Mouse (Mus musculus): ENCODE results near the gene Brinp2. TPM values are rescaled to one million over a fixed set of nuclear protein-coding genes. Genes with fewer than 3 reads are reported as not detected.

Brinp2 gene
- polyA plus RNA-seq, 1 experiment from 2014 or later = 0.02 TPM

- no peaks in the 10 kb centered on the region for H3K4me1 ChIP-seq (ENCODE audit: insufficient read depth, low read depth, low read length)
- H3K27me3 ChIP-seq (replicated peaks; ENCODE audit: insufficient read depth, low read length) = no peaks in the 10 kb centered on the region
- no peak overlapping the region for H3K27ac ChIP-seq (ENCODE audit: low read length)
- H3K4me2 ChIP-seq (replicated peaks; ENCODE audit: low read depth, low read length) = no peak overlapping the region
- H3K9me3 ChIP-seq (ENCODE audit: low read length) = no peaks in the 10 kb centered on the region
- 71% methylated on average over 2 of the region's 2 CpGs for WGBS
- no peak overlapping the region for H3K4me3 ChIP-seq (ENCODE audit: low read depth, low read length)
- H3K36me3 ChIP-seq (ENCODE audit: insufficient read depth, low read length) = no peaks in the 10 kb centered on the region
- ATAC-seq = no peak
- H3K9ac ChIP-seq (replicated peaks; ENCODE audit: low read depth) = no peak overlapping the region
- no peak for TF ChIP-seq CTCF (IDR thresholded peaks at IDR 0.05)
- no peak for TF ChIP-seq EP300 (IDR thresholded peaks at IDR 0.05)
- no peak for DNase-seq (ENCODE audit: low spot score)
Observed at GRCm38 (mm10) chr1:158239841-158240240, 116.3 kb downstream of the Brinp2 start.

DNA sequence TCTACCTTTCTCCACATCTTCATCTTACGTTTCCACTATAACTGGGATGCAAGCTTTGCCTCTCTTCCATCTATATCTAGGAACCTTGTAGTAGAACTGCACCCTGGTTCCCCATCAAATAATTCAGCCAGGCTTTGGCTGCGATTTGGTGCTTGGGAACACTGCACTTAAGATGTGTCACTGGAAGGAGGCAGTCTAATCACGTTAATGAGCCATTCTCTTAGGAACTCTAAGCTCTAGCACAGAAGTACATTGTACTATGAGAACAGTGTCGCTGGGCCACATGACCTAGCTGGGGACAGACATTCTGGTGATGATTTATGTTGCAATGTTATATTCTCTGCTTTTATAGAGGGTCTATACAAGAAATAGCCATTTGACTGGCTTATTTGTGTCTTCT lies 117.4 kb downstream of the Brinp2 start:
- DNase-seq (ENCODE audit: low spot score) (no peak), ATAC-seq (no peak)
- H3K9me3 ChIP-seq (ENCODE audit: low read length) = no peaks in the 10 kb centered on the region
- H3K4me3 ChIP-seq (ENCODE audit: low read depth, low read length) = no peak overlapping the region
- no peaks in the 10 kb centered on the region for H3K36me3 ChIP-seq (ENCODE audit: insufficient read depth, low read length)
- TF ChIP-seq EP300 (IDR thresholded peaks at IDR 0.05) = no peak
- TF ChIP-seq CTCF (IDR thresholded peaks at IDR 0.05) = no peak
- H3K27me3 ChIP-seq (replicated peaks; ENCODE audit: insufficient read depth, low read length) = no peaks in the 10 kb centered on the region
- H3K9ac ChIP-seq (replicated peaks; ENCODE audit: low read depth) = no peak overlapping the region
- no peak overlapping the region for H3K4me2 ChIP-seq (replicated peaks; ENCODE audit: low read depth, low read length)
- no peaks in the 10 kb centered on the region for H3K4me1 ChIP-seq (ENCODE audit: insufficient read depth, low read depth, low read length)
- 55% methylated on average over 4 of the region's 4 CpGs for WGBS
- H3K27ac ChIP-seq (ENCODE audit: low read length) = no peak overlapping the region

DNA sequence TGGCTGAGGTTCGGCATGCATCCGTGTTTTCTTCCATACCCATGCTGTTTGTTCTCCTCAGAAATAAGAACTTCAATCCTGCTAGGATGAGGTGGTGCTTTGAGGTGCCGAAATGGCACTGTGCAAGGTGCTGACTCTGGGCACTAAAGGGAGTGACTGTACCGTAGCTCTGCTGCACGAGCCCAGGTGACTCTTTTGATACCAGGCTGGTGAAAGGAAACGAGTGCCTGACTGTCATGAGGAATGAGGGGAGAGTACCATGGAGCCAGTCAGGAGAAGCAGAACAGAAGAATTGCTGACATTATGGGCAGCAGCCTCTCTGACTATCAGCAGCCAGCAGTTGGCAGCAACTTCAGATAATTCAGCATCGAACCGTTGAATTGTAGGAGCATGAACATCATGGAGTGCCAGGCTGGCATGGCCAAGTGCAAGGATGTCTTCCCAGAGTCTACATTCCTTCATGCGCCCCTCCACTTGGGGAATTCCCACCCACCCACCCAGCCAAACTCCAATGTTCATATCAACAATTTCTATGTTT lies 127.4 kb downstream of the Brinp2 start:
- Histone ChIP-seq H3K4me1 (ENCODE audit: insufficient read depth, low read depth, low read length) (no peaks in the 10 kb centered on the region), H3K4me3 (ENCODE audit: low read depth, low read length) (no peak overlapping the region), H3K36me3 (ENCODE audit: insufficient read depth, low read length) (no peaks in the 10 kb centered on the region), H3K27ac (ENCODE audit: low read length) (no peak overlapping the region), H3K9me3 (ENCODE audit: low read length) (no peaks in the 10 kb centered on the region), H3K27me3 (replicated peaks; ENCODE audit: insufficient read depth, low read length) (no peaks in the 10 kb centered on the region), H3K4me2 (replicated peaks; ENCODE audit: low read depth, low read length) (no peak overlapping the region), H3K9ac (replicated peaks; ENCODE audit: low read depth) (no peak overlapping the region)
- DNase-seq (ENCODE audit: low spot score) (no peak), ATAC-seq (no peak)
- WGBS = 79% methylated on average over 9 of the region's 9 CpGs
- TF ChIP-seq EP300 (IDR thresholded peaks at IDR 0.05) (no peak), CTCF (IDR thresholded peaks at IDR 0.05) (no peak)

DNA sequence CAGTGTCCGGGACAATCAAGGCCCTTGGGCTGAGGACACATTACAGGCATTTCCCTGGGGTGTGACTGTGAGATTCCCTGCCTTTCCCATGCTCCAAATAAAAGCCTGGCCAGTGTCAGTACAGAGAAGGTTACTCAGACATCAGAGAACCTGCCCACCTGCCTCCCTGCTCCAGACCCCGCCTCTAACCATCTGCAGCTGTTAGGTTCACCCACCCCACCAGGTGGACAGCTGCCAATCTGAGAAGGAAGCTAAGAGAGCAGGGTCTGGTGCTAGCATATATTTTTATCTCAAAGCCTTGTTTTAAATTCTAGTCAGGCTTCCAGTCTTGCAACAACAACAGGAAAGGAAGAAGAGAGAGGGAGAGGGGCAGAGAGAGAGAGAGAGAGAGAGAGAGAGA lies 128.9 kb downstream of the Brinp2 start:
- WGBS = 40% methylated on average over 2 of the region's 2 CpGs

DNA sequence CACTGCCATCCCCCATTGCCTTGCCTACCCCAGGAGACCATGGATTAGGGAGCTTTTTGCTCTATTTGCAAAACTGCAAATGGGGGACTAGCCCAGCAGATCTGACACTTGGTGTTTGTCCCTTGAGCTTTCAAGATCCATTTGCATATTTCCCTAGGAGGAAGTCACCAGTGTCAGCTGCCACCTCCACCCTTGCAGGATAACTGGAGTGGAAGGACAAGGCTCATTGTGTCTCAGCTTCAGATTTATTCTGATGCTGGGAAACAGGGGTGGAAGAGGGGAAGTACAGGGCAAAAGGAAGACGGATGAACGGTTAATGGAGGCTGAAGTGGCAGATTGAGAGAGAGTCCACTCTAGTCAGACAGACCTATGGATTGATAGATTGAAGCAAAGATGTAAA lies 129.4 kb downstream of the Brinp2 start:
- Histone ChIP-seq H3K4me1 (ENCODE audit: insufficient read depth, low read depth, low read length) (no peaks in the 10 kb centered on the region), H3K4me2 (replicated peaks; ENCODE audit: low read depth, low read length) (no peak overlapping the region), H3K4me3 (ENCODE audit: low read depth, low read length) (no peak overlapping the region), H3K9ac (replicated peaks; ENCODE audit: low read depth) (no peak overlapping the region), H3K27ac (ENCODE audit: low read length) (no peak overlapping the region), H3K27me3 (replicated peaks; ENCODE audit: insufficient read depth, low read length) (no peaks in the 10 kb centered on the region), H3K36me3 (ENCODE audit: insufficient read depth, low read length) (no peaks in the 10 kb centered on the region), H3K9me3 (ENCODE audit: low read length) (no peaks in the 10 kb centered on the region)
- ATAC-seq (no peak), DNase-seq (ENCODE audit: low spot score) (no peak)
- TF ChIP-seq EP300 (IDR thresholded peaks at IDR 0.05) (no peak), CTCF (IDR thresholded peaks at IDR 0.05) (no peak)
- 27% methylated on average over 2 of the region's 2 CpGs for whole genome bisulfite sequencing

More for the DNA sequence above, 128.9 kb downstream of the Brinp2 start:
- Histone ChIP-seq H3K4me1 (ENCODE audit: insufficient read depth, low read depth, low read length) (no peaks in the 10 kb centered on the region), H3K27me3 (replicated peaks; ENCODE audit: insufficient read depth, low read length) (no peaks in the 10 kb centered on the region), H3K4me2 (replicated peaks; ENCODE audit: low read depth, low read length) (no peak overlapping the region), H3K4me3 (ENCODE audit: low read depth, low read length) (no peak overlapping the region), H3K27ac (ENCODE audit: low read length) (no peak overlapping the region), H3K9me3 (ENCODE audit: low read length) (no peaks in the 10 kb centered on the region), H3K36me3 (ENCODE audit: insufficient read depth, low read length) (no peaks in the 10 kb centered on the region), H3K9ac (replicated peaks; ENCODE audit: low read depth) (no peak overlapping the region)
- no peak for DNase-seq (ENCODE audit: low spot score)
- ATAC-seq = no peak
- no peak for TF ChIP-seq CTCF (IDR thresholded peaks at IDR 0.05)
- no peak for TF ChIP-seq EP300 (IDR thresholded peaks at IDR 0.05)

GRCm38 (mm10) chr1:158221048-158221447 lies 135.1 kb downstream of the Brinp2 start:
- ATAC-seq (no peak), DNase-seq (ENCODE audit: low spot score) (no peak)
- Histone ChIP-seq H3K9me3 (ENCODE audit: low read length) (no peaks in the 10 kb centered on the region), H3K9ac (replicated peaks; ENCODE audit: low read depth) (no peak overlapping the region), H3K4me2 (replicated peaks; ENCODE audit: low read depth, low read length) (no peak overlapping the region), H3K27me3 (replicated peaks; ENCODE audit: insufficient read depth, low read length) (no peaks in the 10 kb centered on the region), H3K4me3 (ENCODE audit: low read depth, low read length) (no peak overlapping the region), H3K36me3 (ENCODE audit: insufficient read depth, low read length) (no peaks in the 10 kb centered on the region), H3K4me1 (ENCODE audit: insufficient read depth, low read depth, low read length) (no peaks in the 10 kb centered on the region), H3K27ac (ENCODE audit: low read length) (no peak overlapping the region)
- 61% methylated on average over 4 of the region's 4 CpGs for WGBS
- TF ChIP-seq EP300 (IDR thresholded peaks at IDR 0.05) (no peak), CTCF (IDR thresholded peaks at IDR 0.05) (no peak)

DNA sequence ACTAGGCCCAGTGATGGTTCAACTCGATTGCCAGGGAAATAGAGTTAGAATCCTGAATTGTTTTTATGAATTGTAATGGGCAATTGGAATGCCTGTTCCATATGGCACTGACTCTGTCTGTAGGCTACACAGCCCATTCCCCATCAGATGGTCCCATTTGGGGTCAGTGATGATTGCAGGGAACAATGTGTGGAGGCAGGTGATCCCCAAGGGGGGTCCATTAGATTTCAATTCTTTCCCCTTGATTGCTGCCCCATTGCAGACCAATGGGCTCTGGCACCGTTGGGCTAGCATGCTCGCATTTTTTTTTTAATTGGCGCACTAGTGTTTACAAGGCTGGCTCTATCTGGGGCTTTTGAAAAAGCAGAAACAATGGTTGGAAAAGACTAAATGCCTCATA lies 136.0 kb downstream of the Brinp2 start:
- no peak overlapping the region for H3K4me3 ChIP-seq (ENCODE audit: low read depth, low read length)
- no peaks in the 10 kb centered on the region for H3K36me3 ChIP-seq (ENCODE audit: insufficient read depth, low read length)
- H3K9me3 ChIP-seq (ENCODE audit: low read length) = no peaks in the 10 kb centered on the region
- no peak overlapping the region for H3K4me2 ChIP-seq (replicated peaks; ENCODE audit: low read depth, low read length)
- no peak for DNase-seq (ENCODE audit: low spot score)
- TF ChIP-seq EP300 (IDR thresholded peaks at IDR 0.05) = no peak
- TF ChIP-seq CTCF (IDR thresholded peaks at IDR 0.05) = no peak
- no peak for ATAC-seq
- no peaks in the 10 kb centered on the region for H3K4me1 ChIP-seq (ENCODE audit: insufficient read depth, low read depth, low read length)
- no peaks in the 10 kb centered on the region for H3K27me3 ChIP-seq (replicated peaks; ENCODE audit: insufficient read depth, low read length)
- H3K9ac ChIP-seq (replicated peaks; ENCODE audit: low read depth) = no peak overlapping the region
- no peak overlapping the region for H3K27ac ChIP-seq (ENCODE audit: low read length)
- 83% methylated on average over 4 of the region's 4 CpGs for WGBS
